Mouse (Mus musculus) thymus, adult 2 months (tissue): ENCODE measurements around the gene Cap2.

Experiments used
- CTCF ChIP-seq: fragments of 200-500 bp; IDR thresholded peaks from 2 replicates; pipeline ENCODE4 v1.5.1; 2012; ENCODE audit warnings: mild to moderate bottlenecking, control low read depth, low read length, moderate library complexity, borderline replicate concordance; ENCODE audit not compliant: control insufficient read depth, poor library complexity, insufficient read depth; ENCODE audit errors: extremely low read depth
- POLR2A ChIP-seq: fragments of 200-500 bp; IDR thresholded peaks from 2 replicates; pipeline ENCODE4 v1.6.1; 2012; ENCODE audit warnings: mild to moderate bottlenecking, low read length, control low read depth, moderate library complexity; ENCODE audit not compliant: control insufficient read depth, poor library complexity, insufficient read depth; ENCODE audit errors: extremely low read depth

- TF ChIP-seq CTCF (no peak), POLR2A (no peak)
Observed at GRCm38 (mm10) chr13:46508823-46509222, 7.2 kb downstream of the Cap2 start.
